Mouse (Mus musculus) embryonic stem cell, embryonic (primary cell): ENCODE data around the gene Wasf2.

Source experiments
- CTCF ChIA-PET, 4 experiments: fragments of 300-600 bp in 2 of 4; fragments of 350-600 bp in 2 of 4; sonication (Branson Sonifier 250); formaldehyde crosslinking; loops; one replicate each; lab custom pipeline; 2022; ENCODE audit warnings: inconsistent platforms in 2 of 4; lab: Charles Lee
- POLR2A ChIA-PET, 4 experiments: fragments of 300-600 bp in 2 of 4; fragments of 350-600 bp in 2 of 4; sonication (Branson Sonifier 250); formaldehyde crosslinking; loops; one replicate each; lab custom pipeline; 2022; ENCODE audit warnings: antibody characterized with exemption in 4 of 4, inconsistent platforms in 1 of 4; lab: Charles Lee

Gene Wasf2

GRCm38 (mm10) chr4:133129931-133130889 is at the start of gene Wasf2:
Gene Wasf2, plus strand, starts transcription at chr4:133130505.
- POLR2A ChIA-PET: interaction anchor here in 3 of 4 experiments (0.5 to 5.5 kb wide), 35 partner anchors 8 to 880 kb away, joined by 3 to 32 read pairs (median 4); partner anchors contain the start of gene Ppp1r8 (in 1 of the 3)
- CTCF ChIA-PET: interaction anchor here in 1 of 4 experiments (0.5 to 0.7 kb wide), 3 partner anchors 36 to 183 kb away, joined by 3 to 7 read pairs (median 5); no protein-coding TSS in a partner anchor

- CTCF ChIA-PET: no interaction called here
- POLR2A ChIA-PET: interaction anchor here in 2 of 4 experiments (0.6 to 12.1 kb wide), 9 partner anchors 7 to 31 kb away, joined by 3 to 205 read pairs (median 8); no protein-coding TSS in a partner anchor
Measured at GRCm38 (mm10) chr4:133080862-133081261, 49.4 kb upstream of the Wasf2 start.

DNA sequence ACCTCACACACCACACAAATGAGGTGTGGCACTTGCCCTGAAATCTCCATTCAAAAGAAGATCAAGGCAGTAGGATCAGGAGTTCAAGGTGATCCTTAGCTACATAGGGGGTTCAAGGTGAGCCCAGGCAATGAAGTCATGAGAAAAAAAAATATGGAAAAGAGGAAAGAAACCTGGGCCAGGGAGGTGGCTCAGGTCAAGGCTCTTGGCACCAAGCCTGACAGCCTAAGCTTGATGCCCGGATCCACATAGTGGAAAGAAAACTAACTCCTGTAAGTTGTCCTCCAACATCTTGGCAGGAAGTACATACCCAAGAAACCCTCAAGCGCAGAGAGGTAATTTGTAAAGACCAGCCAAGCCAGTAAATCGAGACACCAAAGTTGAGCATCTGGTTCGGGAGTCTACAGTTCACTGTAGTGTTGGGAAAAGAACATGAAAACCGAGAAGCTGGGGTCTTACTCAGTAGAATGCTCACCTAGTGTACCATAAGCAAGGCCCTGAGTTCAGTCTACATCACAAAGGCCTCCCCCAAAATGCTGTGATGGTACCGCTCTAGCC is 48.0 kb upstream of the Wasf2 start:
- POLR2A ChIA-PET: interaction anchor here (0.5 to 12.1 kb wide), 17 partner anchors 9 to 288 kb away, joined by 3 to 205 read pairs (median 4); no protein-coding TSS in a partner anchor
- CTCF ChIA-PET: interaction anchor here in 3 of 4 experiments (0.5 to 0.7 kb wide), 5 partner anchors 10 to 141 kb away, joined by 3 to 8 read pairs (median 3); no protein-coding TSS in a partner anchor

GRCm38 (mm10) chr4:133083991-133084861 is 46.1 kb upstream of the Wasf2 start:
- CTCF ChIA-PET: interaction anchor here in 1 of 4 experiments (0.5 to 0.6 kb wide), 3 partner anchors 33 to 758 kb away, joined by 3 to 10 read pairs (median 7); no protein-coding TSS in a partner anchor
- POLR2A ChIA-PET: interaction anchor here (0.5 to 12.1 kb wide), 21 partner anchors 9 to 121 kb away, joined by 3 to 205 read pairs (median 4); no protein-coding TSS in a partner anchor

- CTCF ChIA-PET: interaction anchor here in 2 of 4 experiments (0.9 to 1.6 kb wide), 5 partner anchors 9 to 139 kb away, joined by 3 to 5 read pairs (median 3); no protein-coding TSS in a partner anchor
- POLR2A ChIA-PET: interaction anchor here in 3 of 4 experiments (0.6 to 3.1 kb wide), 28 partner anchors 9 to 1318 kb away, joined by 3 to 13 read pairs (median 5); partner anchors contain the start of gene Wdtc1 (in 1 of the 3)
Measured at GRCm38 (mm10) chr4:133085011-133085782, 45.1 kb upstream of the Wasf2 start.

DNA sequence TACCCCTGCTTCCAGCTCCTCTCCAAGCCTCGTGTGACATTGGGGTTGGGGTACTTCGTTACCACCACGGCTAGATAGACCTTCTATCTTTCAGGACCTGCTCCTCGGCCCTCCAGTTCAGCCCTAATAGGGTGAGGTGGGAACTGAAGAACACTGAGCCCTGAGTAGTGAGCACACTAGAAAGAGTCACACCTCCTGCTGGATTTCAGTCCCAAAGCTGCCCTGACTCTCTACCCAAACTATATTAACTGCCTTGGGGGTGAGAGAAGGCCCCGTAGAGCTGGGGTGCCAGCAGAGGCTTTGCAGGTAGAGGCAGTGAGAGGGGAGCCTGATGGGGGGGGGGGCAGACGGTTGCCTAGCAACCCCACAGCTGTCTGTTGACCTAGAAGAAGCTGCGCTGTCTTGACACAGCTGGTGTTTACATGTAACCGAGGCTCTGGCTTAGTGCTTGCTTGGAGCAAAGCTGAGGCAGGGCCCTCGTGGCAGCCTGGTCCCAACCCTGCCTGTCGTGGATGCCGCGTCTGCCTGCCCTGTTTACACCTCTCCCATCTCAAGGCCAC is 44.4 kb upstream of the Wasf2 start:
- CTCF ChIA-PET: interaction anchor here in 2 of 4 experiments (0.9 to 1.6 kb wide), 5 partner anchors 10 to 140 kb away, joined by 3 to 5 read pairs (median 3); no protein-coding TSS in a partner anchor

GRCm38 (mm10) chr4:133087177-133087714 is 43.1 kb upstream of the Wasf2 start:
- POLR2A ChIA-PET: interaction anchor here (0.7 to 3.1 kb wide), 19 partner anchors 10 to 266 kb away, joined by 3 to 11 read pairs (median 5); partner anchors contain the start of genes Wasf2 (in 1 of the 4) and Wdtc1 (in 1 of the 4)
- CTCF ChIA-PET: interaction anchor here in 1 of 4 experiments (1.6 kb wide), 1 partner anchor 26 kb away, joined by 5 read pairs; no protein-coding TSS in a partner anchor

More for the DNA sequence above, 44.4 kb upstream of the Wasf2 start:
- POLR2A ChIA-PET: interaction anchor here (0.7 to 3.1 kb wide), 32 partner anchors 8 to 1317 kb away, joined by 3 to 13 read pairs (median 5); partner anchors contain the start of gene Wdtc1 (in 1 of the 4)

GRCm38 (mm10) chr4:133087835-133088234 is 42.5 kb upstream of the Wasf2 start:
- ChIA-PET POLR2A (interaction anchor here in 3 of 4 experiments (0.7 to 3.1 kb wide), 12 partner anchors 9 to 265 kb away, joined by 3 to 10 read pairs (median 4); partner anchors contain the start of genes Wasf2 (in 1 of the 3) and Wdtc1 (in 1 of the 3)), CTCF (no interaction called here)

- CTCF ChIA-PET: no interaction called here
- POLR2A ChIA-PET: interaction anchor here in 1 of 4 experiments (1.3 kb wide), 1 partner anchor 10 kb away, joined by 4 read pairs; no protein-coding TSS in a partner anchor
Measured at GRCm38 (mm10) chr4:133089319-133089718, 41.0 kb upstream of the Wasf2 start.

DNA sequence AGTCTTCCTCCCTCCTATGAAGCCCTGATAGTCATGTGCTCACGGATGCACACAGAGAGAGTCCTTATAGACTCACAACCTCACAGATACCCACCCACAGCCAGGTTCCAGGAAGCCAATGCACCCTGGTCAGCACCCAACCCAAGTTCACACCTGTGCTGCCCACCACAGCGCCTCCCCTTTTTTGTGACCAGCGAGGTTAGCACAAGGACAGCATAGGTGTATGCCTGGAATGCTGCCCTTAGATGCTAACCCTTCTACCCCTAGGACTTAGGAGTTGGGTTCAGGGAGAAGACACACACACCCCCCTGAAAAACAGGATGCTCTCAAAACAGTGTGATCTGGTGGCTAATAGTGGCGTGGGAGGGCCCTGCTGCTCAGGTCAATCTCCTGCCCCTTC is 40.5 kb upstream of the Wasf2 start:
- POLR2A ChIA-PET: interaction anchor here in 2 of 4 experiments (1.3 to 6.5 kb wide), 2 partner anchors 9 to 21 kb away, joined by 3 to 47 read pairs; no protein-coding TSS in a partner anchor

GRCm38 (mm10) chr4:133090276-133090719 is 40.0 kb upstream of the Wasf2 start:
- ChIA-PET CTCF (no interaction called here), POLR2A (interaction anchor here in 2 of 4 experiments (1.3 to 6.5 kb wide), 4 partner anchors 9 to 22 kb away, joined by 3 to 47 read pairs (median 17); no protein-coding TSS in a partner anchor)

More for the DNA sequence above, 40.5 kb upstream of the Wasf2 start:
- CTCF ChIA-PET: no interaction called here

DNA sequence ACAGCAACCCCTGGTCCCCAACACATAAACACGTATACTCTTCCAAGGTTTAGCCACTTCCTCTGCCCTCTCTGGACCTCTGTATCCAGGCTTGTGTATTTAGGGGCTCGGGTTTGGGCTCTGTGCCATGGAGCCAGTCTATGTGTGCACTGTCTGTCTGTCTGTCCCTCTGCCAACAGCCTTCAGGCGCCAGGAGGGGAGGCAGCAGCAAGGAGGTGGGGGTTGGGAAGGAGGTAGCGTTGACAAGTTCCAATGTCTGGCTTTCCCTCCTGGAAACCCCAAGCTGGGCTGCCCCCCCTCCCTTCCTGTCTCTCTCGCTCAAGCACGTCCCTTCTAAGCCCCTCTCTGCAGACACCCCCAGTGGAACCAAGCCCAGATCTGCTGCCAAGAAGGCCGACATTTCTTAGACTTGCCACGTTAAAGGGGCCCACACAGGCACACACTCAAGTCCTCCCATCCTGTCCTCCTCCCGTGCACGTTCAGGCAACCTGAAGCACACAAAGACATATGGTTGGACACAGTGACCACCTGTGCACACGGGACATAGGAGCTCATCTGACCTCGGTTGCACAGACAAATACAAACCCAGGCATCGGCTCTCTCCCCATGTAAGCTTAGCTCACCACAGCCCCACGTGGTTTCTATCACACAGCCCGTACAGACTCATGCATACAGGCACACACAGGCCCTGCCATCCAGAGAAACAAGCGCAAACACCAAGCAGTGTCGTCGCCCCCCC is 39.4 kb upstream of the Wasf2 start:
- CTCF ChIA-PET: interaction anchor here in 2 of 4 experiments (0.7 to 5.5 kb wide), 3 partner anchors 13 to 165 kb away, joined by 3 to 34 read pairs (median 6); no protein-coding TSS in a partner anchor
- POLR2A ChIA-PET: interaction anchor here in 3 of 4 experiments (0.6 to 6.5 kb wide), 13 partner anchors 9 to 531 kb away, joined by 3 to 70 read pairs (median 13); no protein-coding TSS in a partner anchor

- CTCF ChIA-PET: interaction anchor here in 2 of 4 experiments (0.7 to 5.5 kb wide), 4 partner anchors 12 to 216 kb away, joined by 3 to 34 read pairs (median 5); no protein-coding TSS in a partner anchor
- POLR2A ChIA-PET: interaction anchor here in 3 of 4 experiments (0.6 to 6.5 kb wide), 14 partner anchors 9 to 531 kb away, joined by 3 to 70 read pairs (median 12); no protein-coding TSS in a partner anchor
Measured at GRCm38 (mm10) chr4:133091459-133091785, 38.9 kb upstream of the Wasf2 start.

DNA sequence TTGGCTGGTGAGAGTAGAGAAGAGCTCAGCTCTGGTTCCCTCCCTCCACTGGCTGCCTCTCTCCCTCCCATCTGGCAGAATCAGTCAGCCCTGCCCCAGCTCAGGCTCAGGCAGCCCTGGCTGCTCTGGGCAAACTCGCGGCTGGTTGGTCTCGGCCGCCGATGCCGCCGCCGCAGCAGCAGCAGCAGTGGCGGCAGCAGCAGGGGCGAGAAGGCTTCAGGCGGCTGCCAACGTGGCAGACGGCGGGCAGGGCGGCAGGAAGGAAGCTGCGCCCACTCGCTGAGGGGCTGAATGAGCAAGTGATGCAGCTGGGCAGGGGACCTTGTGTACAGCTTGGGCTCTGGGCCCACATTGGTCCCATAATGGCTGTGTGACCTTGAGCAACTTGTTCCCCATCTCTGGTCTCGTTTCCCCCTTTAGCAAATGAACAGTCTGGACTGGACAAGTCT is 37.8 kb upstream of the Wasf2 start:
- POLR2A ChIA-PET: interaction anchor here in 3 of 4 experiments (0.7 to 6.5 kb wide), 35 partner anchors 9 to 530 kb away, joined by 3 to 70 read pairs (median 4); partner anchors contain the start of gene Wasf2 (in 1 of the 3)

More for the DNA sequence above, 37.8 kb upstream of the Wasf2 start:
- CTCF ChIA-PET: interaction anchor here in 3 of 4 experiments (0.5 to 5.5 kb wide), 6 partner anchors 10 to 215 kb away, joined by 3 to 34 read pairs (median 4); partner anchors contain the start of gene Wasf2 (in 1 of the 3)
